Mouse (Mus musculus): ENCODE data around the gene Piwil1. TPM values are rescaled to one million over a fixed set of nuclear protein-coding genes. Genes with fewer than 3 reads are reported as not detected.

Gene Piwil1
- total and polyA plus RNA-seq, 3 experiments, result 0.08 TPM; not detected in 2

DNA sequence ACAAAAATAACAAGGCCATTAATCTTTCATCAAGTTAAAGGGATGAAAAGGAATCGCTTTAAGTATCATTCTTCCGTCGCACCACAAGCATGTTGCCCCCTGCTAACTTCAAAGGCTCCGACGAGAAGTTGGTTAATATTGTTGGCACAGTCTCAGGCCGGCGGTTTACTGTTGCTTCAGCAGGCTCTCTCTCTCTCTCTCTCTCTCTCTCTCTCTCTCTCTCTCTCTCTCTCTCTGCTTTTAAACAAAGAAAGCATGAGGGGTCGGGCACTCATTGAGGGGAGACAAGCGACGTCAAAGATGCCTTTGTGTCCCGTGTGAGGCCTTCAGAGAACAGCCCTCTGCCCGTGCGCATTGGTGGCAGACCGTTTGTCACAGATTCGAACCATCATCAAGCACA is 17.7 kb upstream of the Piwil1 start:
- H3K36me3 ChIP-seq (ENCODE audit: control insufficient read depth, insufficient read depth, low read length), result no peaks in the 10 kb centered on the region
- no peak overlapping the region for H3K4me3 ChIP-seq
- H3K27ac ChIP-seq, result no peak overlapping the region
- H3K79me2 ChIP-seq (replicated peaks; ENCODE audit: control insufficient read depth, insufficient read depth, low read length), result no peaks in the 10 kb centered on the region
- WGBS, result 37% methylated on average over 15 of the region's 15 CpGs
- no peak overlapping the region for H3K9ac ChIP-seq (ENCODE audit: low read depth, low read length)
- intact Hi-C loops (cut with DNase I), result no loop called here
- no peak for DNase-seq
- H3K4me1 ChIP-seq (ENCODE audit: control insufficient read depth, insufficient read depth, low read length), result no peaks in the 10 kb centered on the region
- TF ChIP-seq POLR2A (IDR thresholded peaks at IDR 0.05; ENCODE audit: insufficient read depth, low read depth, low read length) (no peak), EP300 (IDR thresholded peaks at IDR 0.05; ENCODE audit: insufficient read depth, low read depth, low read length) (no peak), CTCF (IDR thresholded peaks at IDR 0.05) (no peak)
- H3K27me3 ChIP-seq (ENCODE audit: control insufficient read depth, insufficient read depth, low read length), result no peaks in the 10 kb centered on the region

DNA sequence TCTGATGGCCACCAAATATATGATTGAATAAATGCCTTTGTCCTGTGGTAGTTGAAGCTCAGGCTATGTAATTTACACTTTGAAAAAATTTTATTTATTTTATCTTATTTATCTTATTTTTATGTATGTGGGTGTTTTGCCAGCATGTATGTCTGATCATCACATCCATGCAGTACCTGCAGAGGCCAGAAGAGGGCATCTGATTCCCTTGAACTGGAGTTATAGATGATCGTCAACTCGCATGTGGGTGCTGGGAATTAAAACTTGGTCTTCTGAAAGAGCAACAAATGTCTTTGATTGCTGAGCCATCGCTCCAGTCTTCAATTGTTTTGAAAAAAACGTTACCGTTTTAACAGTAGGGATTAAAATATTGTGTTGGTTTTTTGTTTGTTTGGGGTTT is 15.2 kb upstream of the Piwil1 start:
- Histone ChIP-seq H3K27me3 (ENCODE audit: control insufficient read depth, insufficient read depth, low read length) (no peaks in the 10 kb centered on the region), H3K79me2 (replicated peaks; ENCODE audit: control insufficient read depth, insufficient read depth, low read length) (no peaks in the 10 kb centered on the region), H3K4me3 (no peak overlapping the region), H3K9ac (ENCODE audit: low read depth, low read length) (no peak overlapping the region), H3K27ac (no peak overlapping the region), H3K36me3 (ENCODE audit: control insufficient read depth, insufficient read depth, low read length) (no peaks in the 10 kb centered on the region), H3K4me1 (ENCODE audit: control insufficient read depth, insufficient read depth, low read length) (no peaks in the 10 kb centered on the region)
- intact Hi-C loops (cut with DNase I), result no loop called here
- WGBS, result 78% methylated on average over 5 of the region's 5 CpGs
- no peak for TF ChIP-seq POLR2A (IDR thresholded peaks at IDR 0.05; ENCODE audit: insufficient read depth, low read depth, low read length)
- TF ChIP-seq EP300 (IDR thresholded peaks at IDR 0.05; ENCODE audit: insufficient read depth, low read depth, low read length), result no peak
- peak; percentile 28 for TF ChIP-seq CTCF (IDR thresholded peaks at IDR 0.05)
- no peak for DNase-seq

- no peaks in the 10 kb centered on the region for H3K4me1 ChIP-seq (ENCODE audit: control insufficient read depth, insufficient read depth, low read length)
- intact Hi-C loops (cut with DNase I), result no loop called here
- no peak overlapping the region for H3K27ac ChIP-seq
- no peak overlapping the region for H3K4me3 ChIP-seq
- no peak for DNase-seq
- no peaks in the 10 kb centered on the region for H3K79me2 ChIP-seq (replicated peaks; ENCODE audit: control insufficient read depth, insufficient read depth, low read length)
- no peaks in the 10 kb centered on the region for H3K36me3 ChIP-seq (ENCODE audit: control insufficient read depth, insufficient read depth, low read length)
- TF ChIP-seq CTCF (IDR thresholded peaks at IDR 0.05) (no peak), EP300 (IDR thresholded peaks at IDR 0.05; ENCODE audit: insufficient read depth, low read depth, low read length) (no peak), POLR2A (IDR thresholded peaks at IDR 0.05; ENCODE audit: insufficient read depth, low read depth, low read length) (no peak)
- no peaks in the 10 kb centered on the region for H3K27me3 ChIP-seq (ENCODE audit: control insufficient read depth, insufficient read depth, low read length)
- no peak overlapping the region for H3K9ac ChIP-seq (ENCODE audit: low read depth, low read length)
- 54% methylated on average over 6 of the region's 6 CpGs for WGBS
Measured at GRCm38 (mm10) chr5:128694107-128694506, 8.2 kb upstream of the Piwil1 start.

GRCm38 (mm10) chr5:128694611-128695325 is 7.6 kb upstream of the Piwil1 start:
- DNase-seq, result no peak
- no peak for TF ChIP-seq POLR2A (IDR thresholded peaks at IDR 0.05; ENCODE audit: insufficient read depth, low read depth, low read length)
- no peak for TF ChIP-seq EP300 (IDR thresholded peaks at IDR 0.05; ENCODE audit: insufficient read depth, low read depth, low read length)
- no peak for TF ChIP-seq CTCF (IDR thresholded peaks at IDR 0.05)
- no peaks in the 10 kb centered on the region for H3K4me1 ChIP-seq (ENCODE audit: control insufficient read depth, insufficient read depth, low read length)
- WGBS, result 76% methylated on average over 18 of the region's 18 CpGs
- H3K27me3 ChIP-seq (ENCODE audit: control insufficient read depth, insufficient read depth, low read length), result no peaks in the 10 kb centered on the region
- H3K27ac ChIP-seq, result no peak overlapping the region
- H3K36me3 ChIP-seq (ENCODE audit: control insufficient read depth, insufficient read depth, low read length), result no peaks in the 10 kb centered on the region
- H3K79me2 ChIP-seq (replicated peaks; ENCODE audit: control insufficient read depth, insufficient read depth, low read length), result no peaks in the 10 kb centered on the region
- intact Hi-C loops (cut with DNase I), result no loop called here
- H3K4me3 ChIP-seq, result no peak overlapping the region
- H3K9ac ChIP-seq (ENCODE audit: low read depth, low read length), result no peak overlapping the region

DNA sequence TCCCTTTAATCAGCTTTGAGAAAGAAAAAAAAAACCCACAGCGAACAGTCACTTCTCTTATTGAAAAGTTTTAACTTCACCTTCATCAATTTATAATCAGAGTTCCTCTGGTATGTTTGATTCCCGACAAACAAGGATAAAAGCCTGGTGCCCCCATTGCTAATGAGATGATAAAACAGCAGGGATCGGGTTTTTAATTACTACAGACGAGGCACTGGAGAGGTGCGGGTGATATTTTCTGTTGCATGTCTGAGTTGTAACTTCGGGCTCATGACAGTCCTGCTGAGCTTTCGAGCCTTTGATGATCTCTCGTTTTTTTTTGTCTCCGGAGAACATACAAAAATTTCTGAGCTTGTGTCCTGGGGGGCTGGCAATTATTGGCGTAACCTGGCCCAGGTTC is 5.5 kb upstream of the Piwil1 start:
- DNase-seq, result no peak
- TF ChIP-seq POLR2A (IDR thresholded peaks at IDR 0.05; ENCODE audit: insufficient read depth, low read depth, low read length) (no peak), CTCF (IDR thresholded peaks at IDR 0.05) (no peak), EP300 (IDR thresholded peaks at IDR 0.05; ENCODE audit: insufficient read depth, low read depth, low read length) (no peak)
- intact Hi-C loops (cut with DNase I), result no loop called here
- Histone ChIP-seq H3K27me3 (ENCODE audit: control insufficient read depth, insufficient read depth, low read length) (no peaks in the 10 kb centered on the region), H3K4me3 (no peak overlapping the region), H3K9ac (ENCODE audit: low read depth, low read length) (no peak overlapping the region), H3K27ac (no peak overlapping the region), H3K36me3 (ENCODE audit: control insufficient read depth, insufficient read depth, low read length) (no peaks in the 10 kb centered on the region), H3K79me2 (replicated peaks; ENCODE audit: control insufficient read depth, insufficient read depth, low read length) (no peaks in the 10 kb centered on the region), H3K4me1 (ENCODE audit: control insufficient read depth, insufficient read depth, low read length) (no peaks in the 10 kb centered on the region)
- 68% methylated on average over 10 of the region's 10 CpGs for WGBS

- H3K27ac ChIP-seq, result no peak overlapping the region
- H3K27me3 ChIP-seq (ENCODE audit: control insufficient read depth, insufficient read depth, low read length), result no peaks in the 10 kb centered on the region
- intact Hi-C loops (cut with DNase I), result no loop called here
- no peaks in the 10 kb centered on the region for H3K36me3 ChIP-seq (ENCODE audit: control insufficient read depth, insufficient read depth, low read length)
- no peak for DNase-seq
- 34% methylated on average over 11 of the region's 11 CpGs for WGBS
- no peak overlapping the region for H3K9ac ChIP-seq (ENCODE audit: low read depth, low read length)
- H3K4me1 ChIP-seq (ENCODE audit: control insufficient read depth, insufficient read depth, low read length), result no peaks in the 10 kb centered on the region
- no peak overlapping the region for H3K4me3 ChIP-seq
- no peak for TF ChIP-seq POLR2A (IDR thresholded peaks at IDR 0.05; ENCODE audit: insufficient read depth, low read depth, low read length)
- no peak for TF ChIP-seq EP300 (IDR thresholded peaks at IDR 0.05; ENCODE audit: insufficient read depth, low read depth, low read length)
- TF ChIP-seq CTCF (IDR thresholded peaks at IDR 0.05), result no peak
- no peaks in the 10 kb centered on the region for H3K79me2 ChIP-seq (replicated peaks; ENCODE audit: control insufficient read depth, insufficient read depth, low read length)
Measured at GRCm38 (mm10) chr5:128700716-128701115, 1.6 kb upstream of the Piwil1 start.

Measured in heart, adult 2 months (tissue).